Mouse (Mus musculus): ENCODE results near the gene Pou1f1.

The Pou1f1 gene

DNA sequence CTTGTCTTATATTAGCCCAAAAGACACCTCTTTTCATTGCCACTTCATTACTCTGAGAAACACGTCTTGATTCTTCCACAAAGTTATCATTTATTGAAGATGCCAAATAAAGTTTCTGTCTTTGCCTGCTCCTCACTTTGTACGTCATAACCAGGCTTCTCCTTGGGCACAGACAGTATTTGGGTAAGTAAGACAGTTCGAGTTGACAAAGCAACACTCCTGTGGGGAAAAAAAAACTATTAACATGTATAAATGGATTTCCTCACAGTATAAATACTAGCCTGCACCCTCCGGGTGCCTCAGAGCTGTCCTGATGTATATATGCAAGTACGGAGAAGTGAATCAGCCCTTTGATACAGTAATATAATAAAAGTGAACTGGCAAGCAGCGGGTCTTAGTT, at the start of gene Pou1f1:
Pou1f1 (plus strand) TSS at position 301 of the 400 bp plus-strand sequence.
- no peak for DNase-seq (ENCODE audit: low spot score)

DNA sequence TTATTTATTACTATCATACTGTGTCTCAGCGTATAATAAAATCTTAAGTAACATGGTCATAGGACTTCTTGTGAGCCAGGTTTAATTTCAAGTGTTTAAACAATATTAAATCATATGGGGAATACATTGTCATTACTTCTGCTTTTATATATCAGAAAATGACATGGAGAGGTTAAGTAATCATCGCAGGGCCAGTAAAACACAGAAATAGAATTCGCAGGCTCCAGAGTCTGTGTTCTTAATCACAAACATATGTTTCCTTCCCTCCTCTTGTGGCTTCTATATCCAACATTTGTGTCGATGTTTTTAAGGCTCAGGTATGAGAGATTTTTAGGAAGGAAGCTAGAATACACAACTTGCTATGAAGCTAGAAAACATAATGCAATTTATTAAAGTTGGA, 49.7 kb upstream of the Pou1f1 start:
- DNase-seq (ENCODE audit: low spot score) = no peak

DNA sequence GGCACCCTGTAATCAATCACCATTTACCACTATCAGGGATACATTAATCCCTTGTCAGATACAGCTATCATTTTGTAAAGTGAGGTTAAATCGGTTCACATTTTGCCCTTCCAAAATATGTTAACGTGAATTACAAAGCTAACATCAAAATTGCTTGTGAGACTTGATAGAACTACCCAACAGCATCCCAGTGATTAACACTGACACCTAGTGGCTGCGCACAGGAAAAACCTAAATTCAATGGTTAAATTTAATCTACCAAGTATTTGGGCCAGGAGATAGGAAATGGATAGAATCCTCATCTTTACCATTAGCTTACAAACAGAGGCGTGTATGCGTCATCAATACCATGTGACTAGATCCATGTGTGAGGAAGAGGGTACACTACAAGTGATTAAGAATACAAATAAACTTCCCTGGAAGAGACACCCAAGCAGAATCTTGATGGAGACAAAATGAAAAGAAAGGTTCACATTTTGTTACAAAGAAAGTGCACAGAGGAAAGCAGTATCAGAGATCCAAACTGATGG, 47.8 kb upstream of the Pou1f1 start:
- DNase-seq (ENCODE audit: low spot score) = peak; percentile 9

DNA sequence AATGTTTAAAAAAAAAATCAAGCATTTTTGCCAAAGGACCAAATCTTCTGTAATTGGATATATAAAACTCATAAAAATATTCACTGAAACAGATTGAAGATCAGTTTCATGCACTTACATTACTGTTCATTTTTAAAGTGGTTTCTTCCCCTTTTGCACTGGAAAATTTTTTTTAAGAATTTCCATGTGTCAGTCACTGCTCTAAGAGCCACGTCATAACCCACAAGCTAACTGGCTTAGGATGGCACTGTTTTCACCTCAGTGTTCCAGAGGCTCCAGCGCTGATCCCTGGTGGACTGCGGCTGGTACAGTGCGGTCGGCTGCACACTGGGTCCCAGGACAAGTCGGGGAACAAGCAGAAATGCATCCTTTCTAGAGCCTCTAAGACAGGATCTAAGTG, 34.6 kb upstream of the Pou1f1 start:
- no peak for DNase-seq (ENCODE audit: low spot score)

DNA sequence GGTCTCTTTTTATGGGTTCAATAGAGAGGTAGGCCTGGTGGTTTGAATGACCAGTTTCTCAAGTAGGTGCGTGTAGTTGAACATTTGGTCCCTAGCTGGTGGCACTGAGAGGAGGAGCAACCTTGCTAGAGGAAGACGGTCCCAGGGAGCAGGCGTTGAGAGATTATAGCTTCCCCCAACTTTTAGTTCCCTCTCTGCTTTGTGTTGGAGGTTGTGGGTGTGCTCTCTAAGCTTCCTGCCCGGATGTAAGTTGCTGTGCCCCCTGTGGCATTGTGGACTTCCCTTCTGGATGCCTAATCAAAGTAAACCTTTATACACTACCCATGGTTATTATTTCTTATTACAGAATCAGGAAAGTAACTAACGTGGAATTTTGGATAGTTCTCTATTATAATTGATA, 24.3 kb upstream of the Pou1f1 start:
- DNase-seq (ENCODE audit: low spot score) = no peak

DNA sequence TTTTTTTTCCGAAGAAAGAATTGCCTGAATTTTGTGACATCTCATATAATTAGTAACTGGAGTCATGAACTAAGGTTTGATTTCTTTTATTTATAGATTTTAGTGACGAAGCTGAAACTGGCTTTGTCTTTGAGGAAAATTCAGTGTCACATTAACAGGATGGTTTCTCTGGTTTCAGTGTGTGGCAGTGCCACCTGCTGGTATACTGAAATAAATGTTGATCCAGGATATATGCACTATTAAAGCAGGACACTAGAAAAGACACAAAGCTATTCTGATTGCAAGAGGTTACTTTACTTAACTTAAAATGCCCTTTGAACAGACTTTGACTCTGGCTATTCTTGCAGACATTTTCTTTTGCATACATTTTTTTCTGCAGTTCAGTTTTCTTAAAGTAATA, 23.3 kb upstream of the Pou1f1 start:
- DNase-seq (ENCODE audit: low spot score) = peak; percentile 9

DNA sequence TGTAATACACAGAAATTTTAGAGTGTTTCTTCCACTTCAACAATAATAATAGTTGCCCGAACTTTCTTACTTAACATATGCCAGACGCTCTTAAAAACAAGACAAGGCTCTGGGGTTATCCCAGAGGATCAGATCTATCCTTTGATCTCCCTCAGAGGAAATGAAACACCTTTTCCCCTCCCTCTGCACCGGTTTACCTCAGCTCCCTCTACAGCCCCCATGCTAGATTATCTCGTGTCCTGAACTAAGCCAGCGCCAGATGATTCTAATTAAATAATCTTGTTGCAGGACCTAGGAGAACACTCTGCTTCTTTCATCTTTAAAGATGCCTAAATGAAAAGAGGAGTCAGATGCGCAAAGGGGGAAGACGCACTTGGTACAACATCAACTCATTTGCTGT, 6.1 kb upstream of the Pou1f1 start:
- DNase-seq (ENCODE audit: low spot score) = no peak

DNA sequence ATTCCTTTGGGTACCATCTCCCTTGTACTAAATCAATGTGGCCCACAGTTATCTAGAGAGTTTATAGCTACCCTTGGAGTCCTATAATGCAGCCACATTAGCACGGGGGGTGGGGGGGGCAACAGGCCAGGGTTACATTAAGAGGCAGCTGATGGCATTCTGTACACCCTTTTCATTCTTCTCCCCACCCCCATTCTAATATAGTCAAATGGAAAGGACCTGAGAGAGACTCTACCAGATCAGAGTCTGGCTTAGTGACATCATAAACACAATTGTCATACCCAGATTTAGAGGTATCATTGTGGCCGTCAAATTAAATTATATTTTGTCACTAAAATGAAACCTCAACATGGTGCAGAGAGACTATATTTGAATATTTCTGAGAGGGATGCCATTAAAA, 5.7 kb downstream of the Pou1f1 start:
- no peak for DNase-seq (ENCODE audit: low spot score)

DNA sequence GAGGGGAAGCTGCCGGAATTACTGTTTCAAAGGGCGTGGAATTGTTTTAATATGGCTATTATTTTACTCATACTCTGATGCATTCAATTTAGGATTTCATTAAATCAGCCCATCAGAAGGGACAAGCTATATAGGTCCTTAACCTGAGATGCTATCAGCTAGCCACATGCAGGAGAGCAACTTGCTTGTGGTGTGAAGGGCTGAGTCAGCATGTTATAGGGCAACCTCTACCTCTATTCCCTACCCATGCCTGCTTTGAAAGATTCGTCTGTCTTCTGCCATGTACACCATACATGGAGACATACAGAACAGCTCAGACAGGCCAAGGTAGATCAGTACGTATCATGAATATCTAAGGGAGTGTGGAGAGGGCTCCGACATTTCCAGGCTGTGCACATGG, 6.4 kb downstream of the Pou1f1 start:
- DNase-seq (ENCODE audit: low spot score) = no peak

DNA sequence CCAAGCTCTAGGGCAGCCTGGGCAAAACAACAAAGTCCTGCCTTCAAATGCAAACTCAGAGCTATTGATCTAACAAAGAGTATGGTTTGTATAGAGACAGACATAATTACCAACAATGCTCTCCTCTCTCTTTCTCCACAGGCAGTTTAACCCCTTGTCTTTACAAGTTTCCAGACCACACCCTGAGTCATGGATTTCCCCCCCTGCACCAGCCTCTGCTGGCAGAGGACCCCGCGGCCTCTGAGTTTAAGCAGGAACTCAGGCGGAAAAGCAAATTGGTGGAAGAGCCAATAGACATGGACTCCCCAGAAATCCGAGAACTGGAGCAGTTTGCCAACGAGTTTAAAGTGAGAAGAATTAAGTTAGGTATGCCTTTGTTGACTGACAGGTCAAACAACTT, 9.3 kb downstream of the Pou1f1 start:
- no peak for DNase-seq (ENCODE audit: low spot score)

DNA sequence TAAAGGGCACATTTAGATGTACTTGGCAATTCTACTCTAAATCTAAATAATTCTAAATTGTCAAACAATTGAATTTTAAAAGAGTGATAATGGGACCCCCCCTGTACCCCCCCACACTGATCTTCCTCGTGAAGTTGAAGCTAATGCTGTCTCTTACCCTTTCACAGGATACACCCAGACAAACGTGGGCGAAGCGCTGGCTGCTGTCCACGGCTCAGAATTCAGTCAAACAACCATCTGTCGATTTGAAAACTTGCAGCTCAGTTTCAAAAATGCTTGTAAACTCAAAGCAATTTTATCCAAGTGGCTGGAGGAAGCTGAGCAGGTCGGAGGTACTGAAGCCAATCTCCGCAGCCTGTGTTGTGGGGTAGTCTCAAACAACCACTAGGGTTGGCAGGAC, 11.4 kb downstream of the Pou1f1 start:
- DNase-seq (ENCODE audit: low spot score) = no peak

DNA sequence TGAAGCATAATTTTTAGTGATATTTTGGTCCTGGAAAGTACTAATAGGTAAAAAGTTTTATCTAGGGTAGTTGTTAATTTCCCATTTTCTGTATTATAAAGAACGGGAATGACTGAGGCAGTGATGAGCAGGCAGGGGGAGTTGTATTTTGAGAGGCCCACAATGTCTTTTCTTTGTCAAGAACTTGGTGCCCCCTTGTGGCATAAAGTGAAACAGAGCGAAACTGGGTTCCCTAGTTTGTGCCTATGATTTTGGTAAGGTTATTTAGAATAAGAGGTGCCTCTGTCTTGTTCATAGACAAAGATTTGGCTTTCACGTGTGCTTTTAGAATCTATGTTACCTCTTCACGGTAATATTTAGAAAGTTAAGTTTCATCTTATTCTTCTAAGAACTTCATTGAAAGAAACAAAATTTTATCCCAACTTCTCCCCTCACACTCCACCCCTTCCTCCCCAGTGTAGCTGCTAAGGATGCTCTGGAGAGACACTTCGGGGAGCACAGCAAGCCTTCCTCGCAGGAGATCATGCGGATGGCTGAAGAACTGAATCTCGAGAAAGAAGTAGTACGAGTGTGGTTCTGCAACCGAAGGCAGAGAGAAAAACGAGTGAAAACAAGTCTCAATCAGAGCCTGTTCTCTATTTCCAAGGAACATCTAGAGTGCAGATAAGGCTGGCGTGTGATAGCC, 13.1 kb downstream of the Pou1f1 start:
- peak; percentile 16 for DNase-seq (ENCODE audit: low spot score)

DNA sequence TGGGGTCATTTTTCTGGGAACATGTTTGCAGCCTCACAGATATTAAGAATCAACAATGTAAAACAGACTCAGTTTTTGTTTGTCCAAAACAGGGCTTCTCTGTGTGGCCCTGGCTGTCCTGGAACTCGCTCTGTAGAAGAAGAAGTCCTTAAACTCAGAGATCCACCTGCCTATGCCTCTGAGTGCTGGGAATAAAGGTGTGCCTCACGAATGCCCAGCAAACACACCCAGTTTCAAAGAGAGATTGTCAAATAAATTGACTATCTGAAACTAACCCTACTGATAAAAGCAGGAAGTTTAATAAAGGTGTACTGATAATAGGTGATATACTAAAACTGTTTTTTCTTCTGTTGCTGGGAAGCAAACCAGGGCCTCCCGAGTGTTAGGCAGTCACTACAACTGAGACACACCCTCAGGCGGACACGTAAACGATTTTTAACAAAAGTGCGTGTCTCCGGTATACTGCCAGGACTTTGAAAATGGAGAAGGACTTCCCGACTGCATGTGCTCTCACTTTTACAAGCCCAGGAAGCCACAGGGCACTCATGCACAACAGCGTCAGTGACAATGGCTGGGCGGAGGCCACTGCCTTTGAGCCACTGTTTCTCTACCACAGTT, 23.5 kb downstream of the Pou1f1 start:
- DNase-seq (ENCODE audit: low spot score) = no peak

DNA sequence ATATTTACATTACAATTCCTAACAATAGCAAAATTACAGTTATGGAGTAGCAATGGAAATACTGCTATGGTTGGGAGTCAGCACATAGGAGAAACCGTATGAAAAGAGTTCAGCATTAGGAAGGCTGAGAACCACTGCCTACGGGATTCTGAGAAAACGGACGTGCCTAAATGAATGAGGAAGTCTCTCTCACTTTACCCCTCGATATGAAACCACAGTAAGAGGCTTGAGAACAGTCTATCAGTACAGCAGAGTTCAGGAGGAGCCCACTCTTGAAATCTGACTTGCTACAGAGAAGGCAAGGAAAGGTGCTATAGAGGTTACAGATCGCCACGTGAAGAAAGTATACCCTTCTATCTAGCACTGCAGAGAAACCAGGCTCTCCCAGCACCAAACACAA, 28.6 kb downstream of the Pou1f1 start:
- no peak for DNase-seq (ENCODE audit: low spot score)

DNA sequence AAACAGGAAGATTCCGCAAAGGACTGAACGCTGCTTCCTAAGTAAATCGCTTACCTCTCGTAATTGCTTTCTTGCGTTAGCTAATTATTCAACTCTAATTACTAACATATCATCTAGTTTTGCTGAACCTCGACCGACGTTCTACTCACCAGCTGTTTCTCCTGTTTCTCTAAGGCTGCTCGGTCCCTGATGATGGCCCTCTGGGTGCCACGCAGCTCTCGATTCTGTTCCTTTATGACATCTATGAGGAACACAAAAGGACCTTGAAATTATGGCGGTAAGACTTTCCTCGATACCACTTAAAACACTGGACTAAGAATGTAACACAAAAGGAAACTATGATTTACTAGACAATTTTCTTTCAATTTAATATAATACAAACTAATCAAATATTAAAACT, 30.5 kb downstream of the Pou1f1 start:
- DNase-seq (ENCODE audit: low spot score) = no peak

DNA sequence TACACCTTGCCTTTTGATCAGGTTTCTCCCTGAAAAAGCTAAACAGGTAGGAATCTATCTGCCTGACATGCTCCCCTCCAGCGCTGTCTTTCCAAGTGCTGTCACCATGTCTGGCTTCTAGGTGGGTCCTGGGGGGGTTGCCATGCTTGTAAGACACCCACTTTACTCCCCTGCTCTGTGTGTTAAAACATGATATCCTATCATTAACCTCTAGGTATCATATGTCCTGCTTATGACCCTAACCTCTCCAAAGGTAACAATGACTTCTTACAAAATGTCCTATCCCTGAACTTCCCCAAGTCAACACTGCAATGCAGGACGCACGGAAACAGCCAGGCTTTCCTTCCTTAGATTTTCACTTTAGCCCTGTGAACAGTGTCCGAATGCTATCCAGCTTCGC, 34.0 kb downstream of the Pou1f1 start:
- DNase-seq (ENCODE audit: low spot score) = no peak

DNA sequence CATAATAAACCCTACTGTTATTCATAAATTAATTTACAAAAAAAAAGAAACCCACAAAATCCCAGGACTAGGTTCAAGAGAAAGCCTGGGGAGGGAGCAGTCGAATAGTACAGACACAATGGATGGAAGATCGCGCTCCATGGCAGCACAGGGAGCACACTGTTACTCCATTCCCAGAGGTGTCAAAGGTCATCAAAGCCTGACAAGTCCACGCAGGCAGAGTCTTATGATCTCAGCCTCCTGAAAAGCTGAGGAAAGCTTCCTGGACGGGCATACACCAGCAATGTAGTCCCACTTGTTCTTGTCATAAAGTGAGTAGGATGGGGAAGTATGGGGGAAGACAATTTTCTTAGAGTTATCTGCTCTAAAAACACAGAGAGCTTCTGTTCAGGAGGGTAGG, 37.1 kb downstream of the Pou1f1 start:
- DNase-seq (ENCODE audit: low spot score) = no peak

DNA sequence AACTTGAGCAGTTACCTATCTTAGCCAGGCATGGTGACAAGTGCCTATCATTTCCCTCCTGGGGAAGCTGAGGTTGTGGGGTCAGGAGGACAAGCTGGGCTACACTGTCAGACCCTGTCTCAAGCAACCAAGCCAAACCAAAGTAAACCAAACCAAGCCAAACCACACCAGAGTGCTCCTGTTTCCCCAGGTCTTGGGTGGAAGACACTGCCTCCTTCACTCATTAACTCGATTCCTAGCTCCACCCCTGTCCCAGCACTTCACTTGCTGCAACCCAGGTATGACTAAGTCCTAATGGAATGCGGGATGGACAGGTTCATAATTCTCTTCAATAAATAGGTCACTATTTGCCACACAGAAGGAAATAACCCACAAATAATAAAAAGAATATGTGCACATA, 39.3 kb downstream of the Pou1f1 start:
- no peak for DNase-seq (ENCODE audit: low spot score)

DNA sequence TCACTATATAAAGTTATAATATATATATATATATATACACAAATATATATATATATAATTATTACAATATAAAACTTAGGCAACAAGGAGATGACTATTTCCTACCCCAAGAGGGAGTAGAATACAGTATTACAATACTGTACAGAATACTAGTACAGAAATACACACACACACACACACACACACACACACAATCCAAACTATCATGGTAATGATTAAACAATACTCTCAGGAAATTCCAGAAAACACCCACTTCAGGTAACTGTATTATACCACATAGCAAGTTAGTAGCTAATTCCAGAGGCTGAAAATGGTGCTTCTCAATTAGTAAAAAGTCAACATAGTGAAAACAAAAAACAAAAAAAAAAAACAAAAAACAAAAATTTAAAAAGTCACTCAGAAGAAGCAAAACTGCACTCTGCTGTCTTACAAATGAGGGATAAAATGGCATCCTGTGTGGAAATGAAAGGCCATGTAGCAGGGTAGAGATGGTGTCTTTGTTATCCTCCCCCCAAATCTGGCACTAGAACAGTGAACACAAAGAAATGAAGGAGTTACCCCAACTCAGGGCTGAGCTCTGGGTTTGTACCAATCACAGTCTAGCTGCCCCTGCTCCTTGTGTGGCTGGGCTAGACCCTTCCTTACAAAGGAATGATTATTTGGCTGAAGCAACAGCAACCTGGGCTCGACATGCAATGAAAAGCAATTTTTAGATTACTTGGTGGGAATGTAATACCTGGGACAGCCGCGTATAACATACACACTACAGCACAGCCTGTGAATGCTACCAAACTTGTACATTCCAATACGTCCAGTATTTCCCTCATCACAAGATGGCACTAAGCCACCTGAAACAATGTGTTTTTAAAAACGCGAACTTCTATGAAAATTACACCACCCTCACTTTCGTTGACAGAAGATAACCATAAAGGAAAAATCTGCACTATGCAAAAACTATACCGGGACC, 41.0 kb downstream of the Pou1f1 start:
- DNase-seq (ENCODE audit: low spot score) = no peak

DNA sequence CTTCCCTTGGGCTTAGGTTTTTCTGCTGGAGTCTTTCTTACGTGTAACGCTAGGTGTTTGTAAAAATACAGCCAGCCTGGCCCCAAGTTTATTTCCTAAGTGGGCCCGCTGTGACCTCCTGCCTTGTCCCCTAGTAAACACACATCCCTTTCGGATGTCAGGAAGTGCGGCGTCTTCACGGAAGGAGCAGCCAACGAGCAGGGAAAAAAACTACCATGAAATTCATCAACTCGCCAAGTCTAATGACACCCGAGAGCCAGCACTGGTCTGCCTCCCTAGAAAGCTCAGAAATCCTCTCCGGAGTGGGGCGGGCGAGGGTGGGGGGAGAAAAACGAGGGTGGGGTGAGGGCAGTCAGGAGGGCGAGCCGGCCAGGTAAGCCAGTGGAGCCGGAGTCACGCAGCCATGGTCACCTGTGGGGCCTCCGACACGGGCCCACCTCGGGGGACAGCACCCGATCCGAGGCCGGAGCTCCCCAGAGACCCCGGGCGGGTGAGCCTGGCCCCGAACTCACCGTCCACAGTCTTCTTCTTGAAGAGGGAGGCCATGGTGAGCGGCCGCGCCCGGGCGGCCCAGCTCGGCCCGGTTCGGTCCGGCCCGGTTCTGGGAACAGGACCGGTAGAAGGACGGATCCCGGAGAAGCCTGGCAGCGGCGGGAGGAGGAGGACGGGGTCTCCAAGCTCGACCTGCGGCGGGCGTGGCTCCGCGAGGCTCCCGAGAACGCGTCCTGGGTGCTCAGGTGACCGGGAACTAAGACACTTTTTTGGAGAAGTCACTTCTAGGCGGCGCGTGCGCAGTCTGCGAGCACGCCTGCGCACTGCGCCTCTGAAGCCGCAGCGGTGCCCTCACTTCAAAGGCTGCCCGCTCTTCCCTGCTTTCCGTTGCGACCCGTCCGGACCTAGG, 41.9 kb downstream of the Pou1f1 start, which contains the start of gene Chmp2b:
Chmp2b (minus strand) TSS at position 764 of the 901 bp plus-strand sequence.
- DNase-seq (ENCODE audit: low spot score) = peak; percentile 75

DNA sequence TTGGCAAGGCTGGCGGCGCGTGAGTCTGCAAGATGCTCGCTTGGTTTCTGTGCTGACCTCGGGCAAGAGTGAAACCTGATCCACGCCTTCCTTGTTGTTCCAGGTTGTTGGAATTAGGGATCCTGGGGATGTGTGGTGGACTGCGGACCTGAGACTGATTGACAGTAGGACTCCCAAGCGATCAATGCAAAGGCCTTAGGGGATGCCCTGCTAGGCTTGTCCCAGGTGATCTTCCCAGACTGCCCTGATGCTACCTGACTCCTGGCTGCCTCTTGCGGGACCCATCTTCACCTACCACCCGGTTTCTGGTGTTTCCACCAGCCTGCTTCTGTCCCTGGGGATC, 42.5 kb downstream of the Pou1f1 start:
- DNase-seq (ENCODE audit: low spot score) = no peak

DNA sequence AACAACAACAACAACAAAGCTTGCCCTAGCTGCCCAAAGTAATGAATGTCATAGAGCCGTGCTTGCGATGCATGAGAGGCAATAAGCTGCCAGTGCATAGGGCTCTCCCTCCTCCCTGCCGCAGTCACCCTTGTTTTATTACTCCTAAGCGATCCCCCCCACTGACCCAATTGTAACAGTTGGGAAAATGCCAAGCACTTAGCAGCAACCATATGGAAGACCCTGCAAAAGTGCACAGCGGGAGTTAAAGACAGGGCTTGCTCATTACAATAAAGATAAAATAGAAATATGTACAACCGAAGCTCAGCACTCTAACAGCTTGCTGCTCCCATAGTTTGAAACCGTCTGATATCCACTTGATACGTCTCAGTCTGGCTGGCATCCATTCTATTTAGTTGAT, 44.0 kb downstream of the Pou1f1 start:
- DNase-seq (ENCODE audit: low spot score) = no peak

Measured in urinary bladder, postnatal 25 days (tissue).